Mouse (Mus musculus) hindbrain, embryonic 11.5 days (tissue): Measurements from ENCODE around the gene Zdhhc18. TPM values are rescaled to one million over a fixed set of nuclear protein-coding genes. Genes with fewer than 3 reads are reported as not detected.

Source experiments
- ATAC-seq: fragments of 200-750 bp; cut with Nextera tagmentation; 2 replicates; pipeline ENCODE4 v1.8.0; 2017; ENCODE audit warnings: mild to moderate bottlenecking, moderate TSS enrichment, moderate library complexity; ENCODE audit not compliant: low FRiP score
- DNase-seq: peaks from one replicate; pipeline ENCODE4 v3.0.0-alpha.2; 2015; ENCODE audit warnings: low spot score
- H3K27ac ChIP-seq: fragments of 300-500 bp; sonication (generic); 2 replicates; pipeline ENCODE4 v1.5.1; 2014; ENCODE audit warnings: mild to moderate bottlenecking, low read depth, low read length
- H3K27me3 ChIP-seq: fragments of 300-500 bp; sonication (generic); 2 replicates; pipeline ENCODE4 v1.6.1; 2014; ENCODE audit warnings: mild to moderate bottlenecking, low read length, moderate library complexity, mixed read lengths; ENCODE audit not compliant: control insufficient read depth, insufficient read depth
- H3K36me3 ChIP-seq: fragments of 300-500 bp; sonication (generic); 2 replicates; pipeline ENCODE4 v1.6.1; 2014; ENCODE audit warnings: mild to moderate bottlenecking, low read length, moderate library complexity, mixed read lengths; ENCODE audit not compliant: control insufficient read depth, insufficient read depth
- H3K4me1 ChIP-seq: fragments of 300-500 bp; sonication (generic); replicated peaks from 2 replicates; pipeline ENCODE4 v1.6.1; 2014; ENCODE audit warnings: low read length, mixed read lengths; ENCODE audit not compliant: control insufficient read depth, insufficient read depth
- H3K4me2 ChIP-seq: fragments of 300-500 bp; sonication (generic); replicated peaks from 2 replicates; pipeline ENCODE4 v1.6.1; 2014; ENCODE audit warnings: mild to moderate bottlenecking, low read depth, low read length
- H3K4me3 ChIP-seq: fragments of 300-500 bp; sonication (generic); 2 replicates; pipeline ENCODE4 v1.5.1; 2014; ENCODE audit warnings: low read depth, low read length
- H3K9ac ChIP-seq: fragments of 300-500 bp; sonication (generic); 2 replicates; pipeline ENCODE4 v1.6.1; 2014; ENCODE audit warnings: low read depth, low read length
- H3K9me3 ChIP-seq: fragments of 300-500 bp; sonication (generic); 2 replicates; pipeline ENCODE4 v1.6.1; 2016; ENCODE audit warnings: low read length; ENCODE audit not compliant: control insufficient read depth
- WGBS: fragments of 180-500 bp; shearing (Covaris S2); extraction: QIAGEN DNeasy Blood & Tissue Kit; methylation state at CpG from one replicate; pipeline ENCODE4 v1.1.7; 2014; 5-methylcytosine and 5-hydroxymethylcytosine counted together
- polyA plus RNA-seq: library from polyadenylated mRNA; unstranded; fragments of >200 nt; fragmentation: Nextera tagmentation; extraction: Ambion mirVana; gene quantifications from 2 replicates; pipeline ENCODE4 v1.2.1, GENCODE M21; 2014

Zdhhc18 gene
- polyA plus RNA-seq, 1 experiment from 2014 or later = 2.8 TPM

- Histone ChIP-seq H3K9ac (no peak overlapping the region), H3K27ac (no peak overlapping the region), H3K9me3 (no peaks in the 10 kb centered on the region), H3K4me3 (no peak overlapping the region), H3K4me1 (no peaks in the 10 kb centered on the region; the same call in 1 of the 2 replicates), H3K4me2 (no peak overlapping the region), H3K27me3 (peaks cover 40% of the 10 kb centered on the region), H3K36me3 (no peaks in the 10 kb centered on the region)
- 55% methylated on average over 4 of the region's 4 CpGs for WGBS
- no peak for ATAC-seq
- no peak for DNase-seq
These were observed 51.3 kb downstream of the Zdhhc18 start for GRCm38 (mm10) chr4:133598616-133599015.

- H3K27me3 ChIP-seq = peaks cover 25% of the 10 kb centered on the region
- 84% methylated on average over 6 of the region's 6 CpGs for whole genome bisulfite sequencing
- H3K4me3 ChIP-seq = no peak overlapping the region
- no peaks in the 10 kb centered on the region for H3K36me3 ChIP-seq
- H3K27ac ChIP-seq = no peak overlapping the region
- H3K4me1 ChIP-seq = no peaks in the 10 kb centered on the region; the same call in 1 of the 2 replicates
- no peak overlapping the region for H3K4me2 ChIP-seq
- no peaks in the 10 kb centered on the region for H3K9me3 ChIP-seq
- no peak overlapping the region for H3K9ac ChIP-seq
- ATAC-seq (no peak), DNase-seq (no peak)
These were observed 53.9 kb downstream of the Zdhhc18 start for GRCm38 (mm10) chr4:133596084-133596483.

- DNase-seq (no peak), ATAC-seq (no peak)
- no peaks in the 10 kb centered on the region; the same call in 1 of the 2 replicates for H3K4me1 ChIP-seq
- no peak overlapping the region for H3K4me3 ChIP-seq
- H3K4me2 ChIP-seq = no peak overlapping the region
- H3K27ac ChIP-seq = no peak overlapping the region
- H3K9me3 ChIP-seq = no peaks in the 10 kb centered on the region
- no peak overlapping the region for H3K9ac ChIP-seq
- H3K27me3 ChIP-seq = peaks cover 24% of the 10 kb centered on the region
- H3K36me3 ChIP-seq = no peaks in the 10 kb centered on the region
- 68% methylated on average over 7 of the region's 7 CpGs for WGBS
These were observed 54.4 kb downstream of the Zdhhc18 start for GRCm38 (mm10) chr4:133595538-133595937.

- H3K27me3 ChIP-seq = no peaks in the 10 kb centered on the region
- H3K4me2 ChIP-seq = no peak overlapping the region
- 0 out of 2 replicates have a peak, but pooled peaks cover 5% of the 10 kb centered on the region for H3K36me3 ChIP-seq
- no peak for ATAC-seq
- no peak overlapping the region for H3K4me3 ChIP-seq
- no peaks in the 10 kb centered on the region for H3K9me3 ChIP-seq
- no peak overlapping the region for H3K27ac ChIP-seq
- no peaks in the 10 kb centered on the region for H3K4me1 ChIP-seq
- no peak overlapping the region for H3K9ac ChIP-seq
- peak; percentile 90 for DNase-seq
- WGBS = 37% methylated on average over 7 of the region's 7 CpGs
These were observed 57.4 kb downstream of the Zdhhc18 start for GRCm38 (mm10) chr4:133592570-133592969.

GRCm38 (mm10) chr4:133584059-133584951 is 65.6 kb downstream of the Zdhhc18 start, which contains the start of gene Gpn2:
TSS of gene Gpn2 (plus strand) at chr4:133584362.
- DNase-seq (peak; percentile 84), ATAC-seq (peak; percentile 80)
- Histone ChIP-seq H3K27ac (peak within 1 kb of the TSS; percentile 65), H3K9me3 (no peaks in the 10 kb centered on the region), H3K4me1 (peaks cover 8% of the 10 kb centered on the region), H3K4me2 (peak within 1 kb of the TSS; percentile 98), H3K9ac (peak within 1 kb of the TSS; percentile 93), H3K27me3 (no peaks in the 10 kb centered on the region), H3K36me3 (0 out of 2 replicates have a peak, but pooled peaks cover 5% of the 10 kb centered on the region), H3K4me3 (peak within 1 kb of the TSS; percentile 92)
- WGBS = 2% methylated on average over 60 of the region's 65 CpGs

- peak overlapping the region; percentile 92 for H3K4me3 ChIP-seq
- peak overlapping the region; percentile 65; the same call in 1 of the 2 replicates for H3K27ac ChIP-seq
- DNase-seq (no peak), ATAC-seq (no peak)
- no peaks in the 10 kb centered on the region for H3K9me3 ChIP-seq
- no peaks in the 10 kb centered on the region for H3K27me3 ChIP-seq
- H3K4me1 ChIP-seq = peaks cover 8% of the 10 kb centered on the region
- peak overlapping the region; percentile 98 for H3K4me2 ChIP-seq
- peak overlapping the region; percentile 93 for H3K9ac ChIP-seq
- H3K36me3 ChIP-seq = 0 out of 2 replicates have a peak, but pooled peaks cover 5% of the 10 kb centered on the region
- WGBS = 54% methylated on average over 6 of the region's 6 CpGs
These were observed 66.3 kb downstream of the Zdhhc18 start for GRCm38 (mm10) chr4:133583690-133584058.

GRCm38 (mm10) chr4:133577983-133578382 is 72.0 kb downstream of the Zdhhc18 start:
- Histone ChIP-seq H3K4me2 (no peak overlapping the region), H3K36me3 (no peaks in the 10 kb centered on the region), H3K9ac (no peak overlapping the region), H3K4me3 (no peak overlapping the region), H3K4me1 (0 out of 2 replicates have a peak, but pooled peaks cover 3% of the 10 kb centered on the region), H3K9me3 (no peaks in the 10 kb centered on the region), H3K27me3 (no peaks in the 10 kb centered on the region), H3K27ac (no peak overlapping the region)
- 76% methylated on average over 12 of the region's 12 CpGs for WGBS
- ATAC-seq (no peak), DNase-seq (no peak)

GRCm38 (mm10) chr4:133574843-133575202 is 75.1 kb downstream of the Zdhhc18 start:
- ATAC-seq = peak; percentile 57; the same call in 1 of the 2 replicates
- WGBS = under 1% methylated on average over 21 of the region's 41 CpGs
- peak overlapping the region; percentile 76 for H3K9ac ChIP-seq
- H3K27me3 ChIP-seq = no peaks in the 10 kb centered on the region
- H3K4me3 ChIP-seq = peak overlapping the region; percentile 99
- H3K27ac ChIP-seq = peak overlapping the region; percentile 56; the same call in 1 of the 2 replicates
- H3K9me3 ChIP-seq = no peaks in the 10 kb centered on the region
- 0 out of 2 replicates have a peak, but pooled peaks cover 3% of the 10 kb centered on the region for H3K4me1 ChIP-seq
- no peak for DNase-seq
- H3K36me3 ChIP-seq = no peaks in the 10 kb centered on the region
- H3K4me2 ChIP-seq = peak overlapping the region; percentile 71
